Mouse (Mus musculus) neural tube, embryonic 13.5 days (tissue): ENCODE data around the gene Alkbh3. TPM values are rescaled to one million over a fixed set of nuclear protein-coding genes. Genes with fewer than 3 reads are reported as not detected.
A peak's percentile ranks its signal among the peaks of the same experiment; 100 is the strongest.

Experiments
- ATAC-seq: fragments of 200-750 bp; cut with Nextera tagmentation; 2 replicates; pipeline ENCODE4 v1.8.0; 2017; ENCODE audit warnings: low read depth, mild to moderate bottlenecking, moderate TSS enrichment, moderate library complexity
- H3K27ac ChIP-seq: fragments of 300-500 bp; sonication (generic); replicated peaks from 2 replicates; pipeline ENCODE4 v1.5.1; 2015; ENCODE audit warnings: moderate library complexity, mild to moderate bottlenecking, inconsistent platforms
- H3K27me3 ChIP-seq: fragments of 300-500 bp; sonication (generic); 2 replicates; pipeline ENCODE4 v1.6.1; 2015; ENCODE audit warnings: mild to moderate bottlenecking, inconsistent platforms
- H3K36me3 ChIP-seq: fragments of 300-500 bp; sonication (generic); 2 replicates; pipeline ENCODE4 v1.6.1; 2015; ENCODE audit warnings: mild to moderate bottlenecking, inconsistent platforms
- H3K4me1 ChIP-seq: fragments of 300-500 bp; sonication (generic); replicated peaks from 2 replicates; pipeline ENCODE4 v1.6.1; 2015; ENCODE audit warnings: inconsistent platforms
- H3K4me2 ChIP-seq: fragments of 300-500 bp; sonication (generic); 2 replicates; pipeline ENCODE4 v1.6.1; 2015; ENCODE audit warnings: inconsistent platforms, mild to moderate bottlenecking, moderate library complexity
- H3K4me3 ChIP-seq: fragments of 300-500 bp; sonication (generic); 2 replicates; pipeline ENCODE4 v1.5.1; 2015; ENCODE audit warnings: mild to moderate bottlenecking, inconsistent platforms
- H3K9ac ChIP-seq: fragments of 300-500 bp; sonication (generic); 2 replicates; pipeline ENCODE4 v1.6.1; 2015; ENCODE audit warnings: moderate library complexity, mild to moderate bottlenecking, inconsistent platforms
- H3K9me3 ChIP-seq: fragments of 300-500 bp; sonication (generic); 2 replicates; pipeline ENCODE4 v1.6.1; 2016; ENCODE audit warnings: inconsistent platforms
- WGBS: fragments of 180-500 bp; shearing (Covaris S2); methylation state at CpG from one replicate; pipeline ENCODE4 v1.1.7; 2015; 5-methylcytosine and 5-hydroxymethylcytosine counted together
- polyA plus RNA-seq: library from polyadenylated mRNA; unstranded; fragments of >200 nt; fragmentation: Nextera tagmentation; extraction: Ambion mirVana; gene quantifications from 2 replicates; pipeline ENCODE4 v1.2.1, GENCODE M21; 2015

Alkbh3 gene
- polyA plus RNA-seq, 1 experiment from 2014 or later: 43.8 TPM

GRCm38 (mm10) chr2:93941670-93942069, 68.9 kb downstream of the Alkbh3 start:
- H3K4me1 ChIP-seq: 0 out of 2 replicates have a peak, but pooled peaks cover 11% of the 10 kb centered on the region
- H3K4me2 ChIP-seq: no peak overlapping the region
- H3K36me3 ChIP-seq: no peaks in the 10 kb centered on the region
- no peak overlapping the region for H3K4me3 ChIP-seq
- 0 out of 2 replicates have a peak, but pooled peaks cover 10% of the 10 kb centered on the region for H3K9me3 ChIP-seq
- no peak overlapping the region for H3K9ac ChIP-seq
- no peak overlapping the region for H3K27ac ChIP-seq
- 81% methylated on average over 11 of the region's 11 CpGs for WGBS
- no peaks in the 10 kb centered on the region for H3K27me3 ChIP-seq
- no peak for ATAC-seq

- Histone ChIP-seq H3K9me3 (0 out of 2 replicates have a peak, but pooled peaks cover 3% of the 10 kb centered on the region), H3K4me3 (no peak overlapping the region), H3K9ac (no peak overlapping the region), H3K4me1 (0 out of 2 replicates have a peak, but pooled peaks cover 11% of the 10 kb centered on the region), H3K27me3 (no peaks in the 10 kb centered on the region), H3K36me3 (no peaks in the 10 kb centered on the region), H3K27ac (0 out of 2 replicates have a peak overlapping the region, but pooled peaks have one; percentile 53), H3K4me2 (no peak overlapping the region)
- 58% methylated on average over 9 of the region's 9 CpGs for WGBS
- no peak for ATAC-seq
These were observed 72.1 kb downstream of the Alkbh3 start for GRCm38 (mm10) chr2:93938534-93938933.

Other genes with a start within 250 kb of the Alkbh3 start
- gene Ext2, start 188.2 kb downstream of the Alkbh3 start, polyA plus RNA-seq: 71.4 and 78.4 TPM in 2 replicates
- 5.1 and 7.1 TPM in 2 replicates for gene Accs, start 160.9 kb downstream of the Alkbh3 start, polyA plus RNA-seq
- 0.08 TPM in 1 of 2 replicates, not detected in the other for gene Accsl, start 141.7 kb downstream of the Alkbh3 start, polyA plus RNA-seq
- 10.7 and 11.0 TPM in 2 replicates for gene Gm13889, start 53.6 kb downstream of the Alkbh3 start, polyA plus RNA-seq
- not detected in 2 replicates for gene Gm27027, start 14.5 kb downstream of the Alkbh3 start, polyA plus RNA-seq
- 122 and 132 TPM in 2 replicates for gene Hsd17b12, start 147.2 kb upstream of the Alkbh3 start, polyA plus RNA-seq